Mouse (Mus musculus) testis, postnatal 10 days (tissue): ENCODE data around the gene Fgfr2.

Experiments used
- DNase-seq: peaks from one replicate; pipeline ENCODE4 v3.0.0; 2021; ENCODE audit warnings: low spot score

The Fgfr2 gene

DNA sequence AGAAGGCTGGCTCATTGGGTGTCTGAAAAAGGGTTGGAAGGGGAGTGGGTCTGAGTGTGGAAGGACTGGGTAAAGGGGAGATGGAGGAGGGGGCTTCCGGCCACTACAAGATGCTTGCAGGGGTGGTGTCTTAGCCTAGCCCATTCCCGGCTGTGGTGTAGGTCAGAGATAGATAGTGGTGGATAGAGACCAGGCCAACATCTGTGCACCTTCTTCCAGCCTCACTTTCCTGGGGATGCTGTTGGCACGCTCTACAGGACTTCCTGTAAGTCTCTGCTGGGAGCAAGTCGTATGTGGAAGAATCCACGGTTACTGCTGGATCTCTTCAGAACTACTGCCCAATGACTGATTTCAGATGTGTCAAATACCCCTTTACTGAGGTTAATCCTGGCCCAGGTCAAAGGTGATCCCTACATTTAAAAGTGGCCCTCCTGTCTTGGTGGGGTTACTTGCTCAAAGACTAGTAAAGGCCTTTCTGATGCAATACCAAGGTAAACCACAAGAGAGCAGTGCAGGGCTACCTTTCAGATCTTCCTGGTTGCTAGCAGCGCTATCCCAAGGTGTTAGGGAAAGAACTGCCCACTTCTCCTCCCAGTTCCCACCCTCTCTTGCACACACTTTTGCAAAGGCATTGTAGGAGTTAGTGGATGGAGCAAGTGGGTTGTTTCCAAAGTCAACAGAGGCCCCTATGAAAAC is 896.6 kb downstream of the Fgfr2 start:
- DNase-seq: peak; percentile 89

DNA sequence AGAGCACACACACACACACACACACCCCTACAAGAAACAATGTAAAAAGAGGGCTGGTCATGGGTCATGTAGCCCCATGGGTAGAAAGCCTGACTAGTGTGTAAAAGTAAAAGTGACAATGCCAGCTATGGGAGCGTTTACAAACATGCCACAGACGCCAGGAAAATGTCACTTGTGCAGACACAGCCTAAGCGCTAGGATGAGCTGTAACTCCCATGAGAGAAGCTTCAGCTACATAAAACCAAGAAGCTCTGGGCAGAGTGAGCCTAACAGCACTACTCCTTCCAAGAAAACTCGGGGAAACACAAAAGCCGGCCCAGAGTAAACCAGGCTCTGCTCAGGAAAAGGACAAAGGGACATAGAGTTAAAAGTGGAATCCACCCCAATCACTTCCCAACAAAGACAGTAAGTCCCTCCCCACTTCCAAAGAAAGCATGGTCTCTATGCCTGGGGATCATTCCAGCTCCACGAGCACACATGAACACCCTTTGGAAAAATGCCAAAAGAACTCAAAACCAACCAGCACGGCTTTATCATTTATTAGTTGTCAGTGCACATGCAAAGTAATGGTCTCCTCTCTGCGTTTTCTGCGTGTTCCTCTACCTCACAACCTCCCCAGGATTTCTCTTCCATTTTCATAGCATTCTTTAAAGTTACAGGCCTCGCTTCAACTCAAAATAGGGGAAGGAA is 899.6 kb downstream of the Fgfr2 start:
- no peak for DNase-seq

DNA sequence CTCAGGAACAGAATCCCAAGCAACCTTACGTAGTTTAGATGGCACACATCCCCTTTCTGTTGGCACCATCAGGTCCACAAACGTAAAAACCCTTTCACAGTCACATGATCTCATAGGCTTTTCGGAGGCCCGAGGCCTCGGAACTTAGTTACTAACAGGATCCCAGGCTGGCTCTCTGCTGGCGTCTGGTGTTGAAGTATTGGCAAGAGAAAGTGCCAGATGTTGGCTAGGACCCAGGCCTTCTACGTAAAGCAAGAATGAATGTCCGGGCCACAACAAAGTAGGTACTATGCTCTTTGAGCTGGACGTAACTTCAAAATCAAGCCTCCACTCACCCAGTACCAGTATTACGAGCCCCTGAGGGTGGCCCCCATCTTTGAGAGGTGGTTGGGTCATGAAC is 909.1 kb downstream of the Fgfr2 start:
- no peak for DNase-seq

DNA sequence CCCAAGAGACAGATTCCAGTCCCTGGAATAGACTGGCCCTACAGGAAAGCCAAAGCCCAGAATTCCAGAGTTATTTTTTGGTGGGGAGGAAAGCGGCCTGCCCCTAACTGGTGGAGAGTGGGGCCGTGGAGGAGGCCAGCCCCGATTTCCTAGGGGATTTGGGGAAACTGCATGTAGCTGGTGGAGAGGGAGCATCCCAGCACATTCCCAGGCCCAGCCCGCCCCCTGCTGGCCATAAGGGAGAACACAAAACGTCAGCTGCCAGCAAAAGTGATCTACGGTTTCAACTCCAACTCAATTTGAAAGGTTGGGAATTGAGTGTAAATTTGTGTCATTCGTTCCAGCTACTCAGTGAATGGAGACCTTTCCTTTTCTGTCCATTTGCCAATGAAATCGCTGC is 909.7 kb downstream of the Fgfr2 start:
- peak; percentile 85 for DNase-seq

DNA sequence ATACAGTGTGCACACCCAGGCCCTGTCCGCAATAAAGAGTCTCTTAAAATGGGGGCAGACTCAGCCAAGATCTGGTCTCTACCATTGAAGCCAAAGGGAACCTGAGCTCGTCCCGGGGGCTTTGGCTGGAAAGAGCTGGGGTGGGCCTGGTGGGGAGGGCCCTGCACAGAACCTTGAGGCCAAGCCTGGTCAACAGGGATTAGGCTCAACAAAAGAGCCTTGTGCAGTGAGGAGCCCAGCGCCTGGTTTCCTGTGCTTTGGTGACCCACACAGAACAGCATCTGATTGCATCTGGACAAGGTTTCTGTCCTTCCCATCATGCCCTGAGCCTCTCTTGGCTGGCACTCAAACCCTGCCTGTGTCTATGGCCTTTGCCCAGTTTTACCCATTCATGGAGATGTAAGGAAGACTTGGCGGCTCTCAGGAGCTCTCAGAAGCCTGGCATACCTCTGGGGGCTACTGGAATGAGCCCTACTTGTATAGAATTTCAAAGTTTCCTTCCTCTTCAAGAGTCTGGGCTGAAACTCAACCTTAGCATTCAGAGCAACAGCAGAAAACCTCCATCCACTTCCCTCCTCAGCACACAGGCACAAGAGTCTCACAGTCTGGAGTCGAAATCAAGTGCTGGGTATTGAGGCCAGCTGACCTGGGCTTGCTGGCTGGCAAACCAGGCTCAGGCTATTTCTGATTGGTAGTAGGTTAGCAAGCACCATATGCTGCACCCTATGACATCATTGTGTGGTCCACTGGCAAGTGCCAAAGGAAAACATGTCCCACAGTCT is 911.0 kb downstream of the Fgfr2 start:
- DNase-seq: no peak

DNA sequence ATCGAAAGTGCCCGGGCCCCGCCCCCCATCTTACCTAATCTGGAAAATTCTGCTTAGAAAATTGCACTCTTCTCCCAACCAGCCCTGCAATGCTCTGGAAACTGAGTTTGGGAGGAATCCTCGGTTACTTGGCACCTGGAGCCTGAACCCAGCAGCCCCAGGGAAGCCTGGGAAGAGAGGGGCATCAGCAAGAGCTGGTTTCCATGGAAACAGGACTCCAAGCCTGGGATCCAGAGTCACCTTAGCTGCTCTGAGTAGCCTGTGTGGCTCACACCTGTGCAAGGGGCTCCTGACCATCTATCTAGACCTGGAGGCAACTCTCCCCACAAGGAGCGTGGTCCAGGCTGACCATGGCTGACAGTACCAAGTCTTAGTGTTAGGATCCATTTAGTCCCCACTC is 912.5 kb downstream of the Fgfr2 start:
- DNase-seq: no peak

DNA sequence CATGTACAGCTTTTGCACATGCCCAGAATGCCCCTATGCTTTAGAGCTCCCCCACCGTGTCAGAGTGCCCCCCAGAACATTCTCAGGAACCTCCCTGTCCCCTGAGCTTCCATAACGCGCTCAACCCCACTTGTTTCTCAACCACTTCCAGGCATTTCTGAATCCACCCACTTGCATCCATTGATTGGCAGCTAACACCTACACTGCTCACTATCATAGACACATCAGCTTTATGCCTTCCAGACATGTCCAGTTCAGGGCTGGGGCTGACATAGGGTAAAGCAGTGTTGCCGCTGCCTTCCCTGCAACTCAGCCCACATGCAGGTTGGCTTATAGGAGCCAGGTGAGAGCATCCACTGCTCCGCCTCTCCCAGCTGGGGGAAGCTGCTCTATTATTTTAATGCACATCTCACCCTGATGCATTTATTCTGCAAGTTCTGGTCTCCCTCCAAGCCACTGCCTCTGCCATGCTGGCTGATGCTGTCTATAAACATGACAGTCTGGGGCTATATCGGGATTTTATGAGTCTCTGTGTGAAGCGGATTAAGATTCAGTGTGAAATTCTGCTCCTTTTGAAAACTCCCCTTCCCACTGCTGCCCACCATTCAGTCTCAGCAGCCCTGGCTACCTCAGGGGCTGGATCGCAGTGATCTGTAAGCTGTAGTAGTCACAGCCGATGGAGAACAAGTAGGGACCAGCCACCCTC is 914.1 kb downstream of the Fgfr2 start:
- DNase-seq: no peak

DNA sequence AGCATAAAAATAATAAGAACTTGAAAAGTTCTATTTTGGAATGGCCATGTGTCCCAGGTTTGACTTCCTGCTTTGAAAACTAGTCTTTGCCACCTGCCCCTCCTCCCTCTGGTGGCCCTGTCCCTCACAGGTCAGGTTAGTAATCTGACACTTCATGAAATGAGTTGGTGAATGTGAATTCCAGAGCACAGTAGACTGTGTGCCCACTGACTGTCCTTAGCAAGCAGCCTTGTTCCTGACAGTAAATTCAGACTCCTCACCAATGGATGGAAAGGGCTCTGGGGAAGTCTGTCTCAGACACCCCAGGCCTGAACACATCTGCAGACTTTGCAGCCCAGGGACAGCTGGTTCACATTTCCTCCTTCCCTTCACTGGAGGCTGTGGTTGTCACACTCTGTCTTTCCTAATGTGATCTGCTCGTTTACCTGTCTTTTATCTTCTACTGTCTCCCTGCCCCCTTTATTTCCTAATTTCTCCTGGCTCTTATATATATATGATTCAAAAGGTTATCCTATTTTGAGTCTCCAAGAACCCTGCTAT is 919.0 kb downstream of the Fgfr2 start:
- no peak for DNase-seq

DNA sequence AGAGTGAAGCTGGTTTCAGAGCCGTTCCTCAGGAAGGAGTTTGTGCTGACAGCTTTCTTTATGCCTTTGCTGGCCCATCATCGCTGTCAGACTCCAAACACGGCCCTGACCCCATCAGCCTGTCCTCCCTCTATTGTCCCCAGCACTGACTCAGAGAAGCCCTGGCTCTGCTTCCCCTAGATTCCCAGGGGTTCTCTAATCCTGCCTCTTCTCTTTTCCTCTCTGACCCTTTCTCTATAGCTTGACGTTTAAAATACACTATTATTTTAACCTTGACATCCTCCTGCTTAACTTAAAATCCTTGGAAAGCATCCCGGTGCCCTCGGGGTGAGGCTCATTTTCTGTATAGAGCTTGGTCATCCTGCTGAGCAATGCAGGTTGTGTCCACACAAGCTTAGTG is 923.5 kb downstream of the Fgfr2 start:
- DNase-seq: no peak

DNA sequence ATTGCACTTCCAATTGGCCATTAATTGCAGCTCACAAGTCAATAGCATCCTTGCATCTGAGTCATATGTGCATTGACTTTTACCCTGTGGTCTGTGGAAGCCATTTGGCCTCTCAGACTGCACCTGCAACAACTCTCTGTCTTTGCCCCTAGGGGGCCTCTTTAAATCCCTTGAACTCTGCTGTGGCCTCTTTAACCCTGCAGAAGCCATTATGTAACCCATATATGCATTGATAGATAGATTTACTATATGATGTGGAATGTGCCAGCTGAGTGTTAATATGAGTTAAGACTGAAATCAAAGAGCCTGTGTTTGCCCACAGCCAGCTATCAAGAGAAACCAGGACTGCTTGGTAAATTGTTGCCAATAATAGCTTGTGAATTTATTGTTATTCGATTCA is 924.3 kb downstream of the Fgfr2 start:
- no peak for DNase-seq

DNA sequence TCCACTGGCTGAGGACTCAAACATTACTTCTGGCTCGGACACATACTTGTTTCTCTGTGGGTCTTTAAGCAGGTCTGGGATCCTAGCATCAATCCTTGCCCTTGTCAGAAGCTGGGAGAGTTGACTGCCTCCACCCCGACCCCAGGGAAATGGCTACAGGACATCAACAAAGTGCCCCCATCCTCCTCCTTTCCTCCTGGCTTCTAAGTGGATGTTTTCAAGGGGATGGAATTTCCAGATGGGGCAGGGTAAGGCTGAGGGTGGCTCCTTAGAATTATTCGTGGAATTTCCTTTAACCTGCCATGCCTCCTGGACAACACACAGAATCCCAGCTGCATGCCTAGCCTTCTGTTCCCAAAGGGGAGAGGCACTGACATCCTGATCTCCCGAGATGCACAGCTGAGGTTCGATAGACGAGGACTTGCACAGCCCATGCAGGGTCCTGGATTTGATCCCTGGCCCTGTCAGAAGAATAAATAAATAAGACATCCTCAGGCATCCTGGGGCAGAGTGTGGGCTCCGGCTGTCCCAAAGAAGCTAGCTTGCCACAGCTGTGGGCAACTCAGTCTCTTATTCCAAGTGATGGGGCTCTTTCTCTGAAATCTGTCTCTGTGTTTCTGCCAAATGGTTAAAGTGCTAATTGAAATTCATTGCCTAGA is 925.2 kb downstream of the Fgfr2 start:
- DNase-seq: no peak

DNA sequence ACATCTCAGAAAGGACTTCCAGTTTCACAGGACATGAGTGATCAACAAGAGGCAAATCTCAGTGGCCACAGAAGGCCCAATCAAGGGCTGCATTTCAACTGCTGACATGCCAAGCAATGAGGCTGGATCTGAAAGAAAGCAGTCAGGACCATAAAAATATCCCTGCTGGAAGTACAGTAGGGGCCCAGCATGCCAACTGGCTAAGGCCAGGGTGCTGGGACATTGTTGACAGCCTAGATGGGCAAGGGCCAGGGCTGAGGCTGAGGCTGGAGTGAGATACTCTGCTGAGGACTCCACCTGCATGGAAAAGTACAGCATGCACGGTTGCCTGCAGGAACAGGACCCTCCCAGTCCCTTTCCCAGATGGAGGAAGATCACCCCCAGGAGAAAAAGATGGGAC is 926.6 kb downstream of the Fgfr2 start:
- DNase-seq: no peak

DNA sequence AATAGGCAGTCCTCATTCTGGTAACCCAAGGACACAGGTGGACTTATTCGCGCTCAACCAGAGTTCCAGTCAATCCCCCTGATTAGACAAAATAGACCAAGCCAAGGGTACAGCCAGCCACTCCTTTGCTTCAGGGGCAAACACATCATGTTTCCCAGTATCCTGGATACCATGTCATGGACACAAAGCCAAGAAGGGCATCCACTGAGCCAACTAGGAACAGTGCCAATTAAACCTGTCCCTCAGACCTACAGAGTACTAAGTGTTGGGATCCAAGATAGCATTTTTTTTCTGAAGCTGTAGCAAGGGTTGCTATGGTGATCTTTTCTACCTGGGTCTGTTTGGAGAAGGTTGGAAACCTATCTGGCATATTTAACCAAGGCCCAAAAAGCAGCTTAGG is 929.5 kb downstream of the Fgfr2 start:
- no peak for DNase-seq

DNA sequence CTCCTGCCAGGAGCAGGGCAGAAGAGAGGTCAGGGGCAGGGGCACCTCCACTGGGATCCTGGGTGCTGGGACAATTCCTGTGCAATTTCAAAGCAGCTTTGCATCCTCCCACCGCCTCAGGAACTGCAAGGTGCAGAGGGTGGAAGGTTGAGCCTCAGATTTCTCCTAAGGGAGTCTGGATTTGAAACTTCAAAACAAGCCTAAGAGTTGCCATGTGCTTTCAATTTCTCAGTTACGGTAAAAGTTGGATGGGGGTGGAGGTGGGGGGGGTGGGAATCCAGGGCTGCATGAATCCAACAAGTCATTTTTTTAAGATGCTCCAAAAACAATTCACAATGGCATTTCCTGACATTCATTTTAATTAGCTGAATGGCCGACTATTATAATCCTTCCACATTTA is 935.7 kb downstream of the Fgfr2 start:
- DNase-seq: no peak

DNA sequence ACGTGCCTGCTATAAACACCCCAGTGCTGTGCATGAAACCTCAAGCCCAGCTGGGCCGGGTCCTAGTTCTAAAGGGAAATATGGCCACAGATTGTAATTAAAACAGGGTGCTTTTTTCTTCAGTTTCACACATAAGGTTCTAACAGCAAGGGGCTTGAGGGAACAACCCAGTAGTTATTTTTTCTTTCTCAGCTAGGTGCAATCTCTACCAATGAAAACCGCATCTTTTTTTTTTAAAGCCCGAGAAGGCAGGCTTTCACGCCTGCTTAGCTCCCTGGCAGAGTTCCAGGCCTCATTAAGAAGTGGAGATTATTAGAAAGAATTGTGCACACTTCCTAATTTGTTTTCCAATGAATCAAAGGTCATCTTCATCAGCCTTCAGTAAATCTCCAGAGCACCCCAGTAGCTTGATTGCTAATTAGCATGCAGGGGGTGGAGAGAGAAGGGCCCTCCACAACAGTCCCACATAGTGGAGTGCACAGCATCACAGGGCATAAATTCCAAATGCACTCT is 939.2 kb downstream of the Fgfr2 start:
- no peak for DNase-seq

DNA sequence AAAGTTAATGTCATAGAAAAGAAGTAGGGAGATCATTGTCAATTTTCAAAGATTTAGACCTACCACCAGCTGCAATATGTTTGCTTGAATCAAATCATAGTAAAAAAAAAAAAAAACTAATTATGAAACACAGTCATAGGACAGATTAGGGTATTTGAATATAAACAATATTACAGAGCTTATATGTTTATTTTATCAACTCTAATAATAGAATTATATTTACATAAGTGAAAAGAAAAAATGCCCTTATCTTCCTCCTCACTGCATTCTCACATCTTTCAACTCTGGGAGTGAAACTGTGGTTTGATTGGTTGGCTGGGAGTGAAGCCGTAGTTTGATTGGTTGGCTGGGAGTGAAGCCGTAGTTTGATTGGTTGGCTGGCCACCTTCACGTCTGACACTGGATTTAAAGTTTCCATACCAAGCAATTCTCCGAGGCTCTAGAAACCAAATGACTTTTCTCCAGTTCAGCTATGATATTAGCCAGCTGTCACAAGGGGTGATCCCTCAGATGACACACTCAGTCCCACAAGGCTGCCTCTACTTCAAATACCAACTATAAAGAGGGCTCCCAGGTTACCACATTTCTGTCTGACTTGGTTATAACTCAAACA is 941.5 kb downstream of the Fgfr2 start:
- no peak for DNase-seq

DNA sequence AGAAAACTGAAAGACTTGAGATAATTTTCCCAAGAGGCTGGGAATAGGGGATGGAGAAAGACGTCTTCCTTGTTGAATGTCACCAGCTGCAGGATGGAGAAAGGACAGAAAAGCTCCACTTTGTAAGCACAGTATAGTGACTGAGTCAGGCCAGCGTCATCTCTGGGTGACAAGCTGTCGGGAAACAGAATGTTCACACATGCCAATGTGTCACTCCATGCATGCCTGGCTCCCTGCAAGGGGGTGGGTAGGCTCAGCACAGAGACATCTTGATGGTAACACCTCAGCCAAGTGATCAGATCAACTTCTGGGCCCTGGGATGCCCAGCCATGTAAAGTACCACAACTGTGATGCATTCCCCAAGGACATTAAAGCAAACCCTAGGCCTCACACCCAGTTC is 942.1 kb downstream of the Fgfr2 start:
- DNase-seq: no peak

DNA sequence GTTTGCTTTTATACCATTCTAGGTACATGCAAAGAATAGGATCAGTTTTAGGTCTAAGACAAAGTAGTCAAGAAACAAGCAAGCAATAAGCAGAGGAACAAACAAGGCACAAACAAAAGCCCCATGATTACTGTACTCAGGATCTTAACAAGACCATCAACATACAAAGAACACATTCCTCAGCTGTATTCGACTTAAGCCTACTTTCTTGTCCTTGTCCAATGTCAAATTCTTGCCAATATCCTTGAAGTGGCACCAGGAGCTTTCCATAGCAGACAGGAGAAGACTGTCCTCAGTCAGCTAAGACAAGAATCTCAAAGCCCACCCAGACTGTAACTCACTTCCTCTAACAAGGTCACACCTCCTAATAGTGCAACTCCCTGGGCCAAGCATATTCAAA is 944.1 kb downstream of the Fgfr2 start:
- DNase-seq: no peak

DNA sequence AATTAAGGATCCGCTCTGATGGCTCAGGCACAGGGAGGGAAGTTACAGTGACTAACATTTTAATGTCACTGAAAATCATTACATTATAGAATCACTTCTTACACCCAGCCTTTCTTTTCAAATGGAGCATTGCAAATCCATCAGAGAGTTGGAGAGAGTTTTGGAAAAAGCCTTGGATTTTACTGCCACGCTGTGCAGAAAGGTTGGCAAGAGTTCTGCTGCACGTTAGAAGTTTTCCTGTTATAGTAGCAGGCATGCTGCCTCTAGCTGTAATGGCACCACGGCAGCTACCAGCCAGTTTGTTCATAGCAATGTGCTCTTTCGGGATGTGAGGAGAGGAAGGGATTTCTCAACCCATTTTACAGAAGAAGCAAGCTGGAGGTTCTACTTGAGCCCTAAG is 948.4 kb downstream of the Fgfr2 start:
- no peak for DNase-seq

DNA sequence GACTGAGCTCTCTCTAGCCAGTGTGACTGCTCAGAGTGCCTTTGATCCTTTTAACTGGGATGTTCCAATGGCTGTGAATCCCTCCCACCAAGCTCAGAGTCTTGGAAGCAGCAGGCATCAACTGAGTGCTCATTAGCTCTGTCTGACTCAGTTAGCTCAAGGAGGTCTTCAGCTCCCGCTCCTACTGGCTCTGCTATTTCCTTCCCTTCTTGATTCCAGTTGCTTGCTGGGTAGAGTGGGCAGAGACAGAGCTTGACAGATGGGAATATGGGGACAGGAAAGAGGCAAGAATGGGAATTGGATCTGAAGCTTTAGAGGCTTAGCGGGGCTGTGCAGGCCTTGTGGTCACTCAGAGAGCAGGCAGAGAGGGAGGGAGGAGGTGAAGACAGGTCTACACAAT is 948.9 kb downstream of the Fgfr2 start:
- no peak for DNase-seq

DNA sequence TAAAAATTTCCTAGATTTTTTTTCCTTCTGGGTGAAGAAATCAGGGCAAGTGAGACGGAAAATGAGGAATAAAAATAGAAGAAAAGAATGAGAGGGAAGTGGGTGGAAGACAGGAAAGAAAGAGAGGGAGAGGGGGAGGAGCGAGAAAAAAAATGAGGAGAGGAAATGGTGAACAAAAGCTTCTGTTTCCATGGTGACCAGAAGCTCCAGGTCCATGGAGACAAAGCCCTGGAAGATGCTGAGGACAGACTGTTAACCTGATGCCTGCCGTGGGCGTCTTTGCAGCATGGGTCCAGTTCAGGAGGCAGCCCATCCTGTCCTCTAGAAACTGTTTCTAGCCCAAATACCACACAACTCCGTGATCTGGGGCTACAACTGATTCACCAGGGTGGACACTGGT is 950.9 kb downstream of the Fgfr2 start:
- DNase-seq: no peak
